Mouse (Mus musculus): Measurements from ENCODE around the gene Gdpd1.
A peak's percentile ranks its signal among the peaks of the same experiment; 100 is the strongest.
"Not testable (repeated sequence)": the region's sequence is repeated elsewhere in the genome, so short reads cannot be mapped to it uniquely, and the experiment has no call there.

Gene Gdpd1

GRCm38 (mm10) chr11:87073866-87074440, at the start of gene Gdpd1:
Gdpd1 (minus strand) TSS chr11:87074062.
- peak; percentile 90 for DNase-seq

- DNase-seq = no peak
These were observed 48.0 kb upstream of the Gdpd1 start for GRCm38 (mm10) chr11:87121864-87122263.

- DNase-seq = no peak
These were observed 36.5 kb upstream of the Gdpd1 start for GRCm38 (mm10) chr11:87110172-87110909.

- no peak for DNase-seq
These were observed 35.8 kb upstream of the Gdpd1 start for GRCm38 (mm10) chr11:87109519-87110171.

GRCm38 (mm10) chr11:87108755-87109518, 35.1 kb upstream of the Gdpd1 start, which contains the start of gene Ska2:
Ska2 (plus strand) TSS chr11:87109234.
- peak; percentile 99 for DNase-seq

GRCm38 (mm10) chr11:87108409-87108754, 34.5 kb upstream of the Gdpd1 start, which contains the start of gene Prr11:
Prr11 (minus strand) TSS chr11:87108708.
- DNase-seq = no peak

GRCm38 (mm10) chr11:87087142-87087541, 13.3 kb upstream of the Gdpd1 start:
- DNase-seq = no peak

GRCm38 (mm10) chr11:87086290-87086984, 12.6 kb upstream of the Gdpd1 start, which contains the start of gene Smg8:
Smg8 (minus strand) TSS chr11:87086774.
- DNase-seq = peak; percentile 75

- DNase-seq = no peak
These were observed 11.6 kb upstream of the Gdpd1 start for GRCm38 (mm10) chr11:87085461-87085860.

- no peak for DNase-seq
These were observed 9.8 kb upstream of the Gdpd1 start for GRCm38 (mm10) chr11:87083712-87084111.

GRCm38 (mm10) chr11:87073343-87073865, 458 bp downstream of the Gdpd1 start:
- peak; percentile 75 for DNase-seq

GRCm38 (mm10) chr11:87062087-87062486, 11.8 kb downstream of the Gdpd1 start:
- no peak for DNase-seq

GRCm38 (mm10) chr11:87060410-87060809, 13.5 kb downstream of the Gdpd1 start:
- DNase-seq = no peak

GRCm38 (mm10) chr11:87056286-87056685, 17.6 kb downstream of the Gdpd1 start:
- no peak for DNase-seq

GRCm38 (mm10) chr11:87048900-87049299, 25.0 kb downstream of the Gdpd1 start:
- DNase-seq = not testable (repeated sequence)

GRCm38 (mm10) chr11:87046968-87047367, 26.9 kb downstream of the Gdpd1 start:
- DNase-seq = no peak

- DNase-seq = no peak
These were observed 30.8 kb downstream of the Gdpd1 start for GRCm38 (mm10) chr11:87043052-87043451.

- DNase-seq = no peak
These were observed 34.4 kb downstream of the Gdpd1 start for GRCm38 (mm10) chr11:87039307-87039963.

GRCm38 (mm10) chr11:87036180-87036579, 37.7 kb downstream of the Gdpd1 start:
- DNase-seq = no peak

- DNase-seq = no peak
These were observed 45.6 kb downstream of the Gdpd1 start for GRCm38 (mm10) chr11:87028212-87028611.

- DNase-seq = no peak
These were observed 47.6 kb downstream of the Gdpd1 start for GRCm38 (mm10) chr11:87026096-87026875.
